Mouse (Mus musculus): ENCODE results near the gene Rictor. TPM values are rescaled to one million over a fixed set of nuclear protein-coding genes. Genes with fewer than 3 reads are reported as not detected.

Gene Rictor
- polyA plus RNA-seq (2015; fragmentation: Nextera tagmentation; extraction: Ambion mirVana), result 59.1 and 60.7 TPM in 2 replicates

- Histone ChIP-seq H3K36me3 (no peaks in the 10 kb centered on the region), H3K4me3 (peak within 1 kb of the TSS; percentile 92), H3K4me1 (peaks cover 34% of the 10 kb centered on the region), H3K27me3 (0 out of 2 replicates have a peak, but pooled peaks cover 4% of the 10 kb centered on the region), H3K9me3 (no peaks in the 10 kb centered on the region), H3K4me2 (replicated peaks) (peak within 1 kb of the TSS; percentile 95), H3K27ac (replicated peaks) (peak within 1 kb of the TSS; percentile 96), H3K9ac (replicated peaks) (peak within 1 kb of the TSS; percentile 97)
- WGBS, result under 1% methylated on average over 48 of the region's 82 CpGs
- peak; percentile 91 for ATAC-seq (replicated peaks)
Observed at GRCm38 (mm10) chr15:6707936-6708525, at the start of gene Rictor. Gene Rictor, plus strand, starts transcription at chr15:6708379.

DNA sequence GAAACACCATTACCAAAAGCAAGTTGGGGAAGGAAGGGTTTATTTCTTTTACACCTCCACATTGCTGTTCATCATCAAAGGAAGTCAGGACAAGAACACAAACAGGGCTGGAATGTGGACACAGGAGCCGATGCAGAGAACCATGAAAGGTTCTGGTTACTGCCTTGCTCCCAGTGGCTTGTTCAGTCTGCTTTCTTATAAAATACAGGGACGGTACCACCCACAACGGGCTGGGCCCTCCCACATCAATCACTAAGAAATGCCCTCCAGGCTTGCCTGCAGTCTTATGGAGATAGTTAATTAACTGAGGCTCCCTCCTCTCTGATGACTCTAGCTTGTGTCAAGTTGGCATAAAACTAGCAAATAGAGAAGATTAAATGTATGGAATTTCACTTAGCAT is 46.2 kb upstream of the Rictor start:
- no peaks in the 10 kb centered on the region for H3K4me1 ChIP-seq
- no peak overlapping the region for H3K27ac ChIP-seq (replicated peaks)
- H3K27me3 ChIP-seq, result no peaks in the 10 kb centered on the region
- H3K36me3 ChIP-seq, result no peaks in the 10 kb centered on the region
- H3K9ac ChIP-seq (replicated peaks), result no peak overlapping the region
- H3K9me3 ChIP-seq, result no peaks in the 10 kb centered on the region
- no peak for ATAC-seq (replicated peaks)
- WGBS, result 38% methylated on average over 3 of the region's 3 CpGs
- no peak overlapping the region for H3K4me2 ChIP-seq (replicated peaks)
- H3K4me3 ChIP-seq, result no peak overlapping the region

- Histone ChIP-seq H3K27ac (replicated peaks) (no peak overlapping the region), H3K9ac (replicated peaks) (no peak overlapping the region), H3K36me3 (no peaks in the 10 kb centered on the region), H3K9me3 (no peaks in the 10 kb centered on the region), H3K4me2 (replicated peaks) (no peak overlapping the region), H3K4me3 (no peak overlapping the region), H3K4me1 (no peaks in the 10 kb centered on the region), H3K27me3 (no peaks in the 10 kb centered on the region)
- ATAC-seq (replicated peaks), result no peak
- WGBS, result 58% methylated on average over 7 of the region's 7 CpGs
Observed at GRCm38 (mm10) chr15:6663991-6664390, 44.2 kb upstream of the Rictor start.

- H3K9ac ChIP-seq (replicated peaks), result no peak overlapping the region
- no peaks in the 10 kb centered on the region for H3K27me3 ChIP-seq
- no peak overlapping the region for H3K4me2 ChIP-seq (replicated peaks)
- H3K9me3 ChIP-seq, result no peaks in the 10 kb centered on the region
- ATAC-seq (replicated peaks), result no peak
- 63% methylated on average over 5 of the region's 5 CpGs for WGBS
- H3K4me3 ChIP-seq, result no peak overlapping the region
- H3K27ac ChIP-seq (replicated peaks), result no peak overlapping the region
- H3K36me3 ChIP-seq, result no peaks in the 10 kb centered on the region
- H3K4me1 ChIP-seq, result no peaks in the 10 kb centered on the region
Observed at GRCm38 (mm10) chr15:6666072-6666471, 42.1 kb upstream of the Rictor start.

- WGBS, result 56% methylated on average over 14 of the region's 14 CpGs
- H3K4me2 ChIP-seq (replicated peaks), result no peak overlapping the region
- no peak overlapping the region for H3K4me3 ChIP-seq
- H3K27me3 ChIP-seq, result no peaks in the 10 kb centered on the region
- no peaks in the 10 kb centered on the region for H3K36me3 ChIP-seq
- no peaks in the 10 kb centered on the region for H3K9me3 ChIP-seq
- H3K9ac ChIP-seq (replicated peaks), result no peak overlapping the region
- ATAC-seq (replicated peaks), result no peak
- H3K4me1 ChIP-seq, result no peaks in the 10 kb centered on the region
- H3K27ac ChIP-seq (replicated peaks), result no peak overlapping the region
Observed at GRCm38 (mm10) chr15:6668793-6669437, 39.3 kb upstream of the Rictor start.

DNA sequence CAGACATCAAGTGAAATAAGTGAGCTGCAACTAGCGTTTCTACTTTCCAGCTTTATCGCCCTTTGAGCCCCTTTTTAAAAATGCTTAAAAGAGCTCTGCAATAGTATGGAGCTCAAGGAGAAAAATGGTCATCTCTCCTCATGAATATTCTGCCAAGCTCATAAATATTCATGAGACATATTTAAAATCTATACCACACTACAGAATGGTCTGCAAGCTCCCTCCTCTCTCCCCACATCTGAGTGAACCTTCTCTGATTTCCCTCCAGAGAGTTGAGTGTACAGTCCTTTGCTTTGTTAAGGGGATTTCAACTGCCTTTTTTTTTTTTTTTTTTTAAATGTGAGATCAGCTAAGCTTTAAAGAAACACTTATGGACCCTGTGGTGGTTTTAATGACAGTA is 29.7 kb upstream of the Rictor start:
- ATAC-seq (replicated peaks), result no peak
- 55% methylated on average over 2 of the region's 2 CpGs for WGBS

GRCm38 (mm10) chr15:6702164-6702563 is 6.0 kb upstream of the Rictor start:
- no peak overlapping the region for H3K4me3 ChIP-seq
- no peak overlapping the region for H3K9ac ChIP-seq (replicated peaks)
- H3K27me3 ChIP-seq, result 0 out of 2 replicates have a peak, but pooled peaks cover 4% of the 10 kb centered on the region
- no peak overlapping the region for H3K4me2 ChIP-seq (replicated peaks)
- ATAC-seq (replicated peaks), result no peak
- no peaks in the 10 kb centered on the region for H3K36me3 ChIP-seq
- H3K4me1 ChIP-seq, result peaks cover under 1% of the 10 kb centered on the region
- 69% methylated on average over 2 of the region's 2 CpGs for WGBS
- no peak overlapping the region for H3K27ac ChIP-seq (replicated peaks)
- H3K9me3 ChIP-seq, result no peaks in the 10 kb centered on the region

More for the DNA sequence above, 29.7 kb upstream of the Rictor start:
- Histone ChIP-seq H3K4me1 (no peaks in the 10 kb centered on the region), H3K36me3 (no peaks in the 10 kb centered on the region), H3K4me3 (no peak overlapping the region), H3K9ac (replicated peaks) (no peak overlapping the region), H3K27ac (replicated peaks) (no peak overlapping the region), H3K27me3 (no peaks in the 10 kb centered on the region), H3K9me3 (no peaks in the 10 kb centered on the region), H3K4me2 (replicated peaks) (no peak overlapping the region)

- no peak overlapping the region for H3K4me2 ChIP-seq (replicated peaks)
Observed at GRCm38 (mm10) chr15:6705351-6705901, 2.8 kb upstream of the Rictor start.

GRCm38 (mm10) chr15:6707551-6707935 is 636 bp upstream of the Rictor start:
- Histone ChIP-seq H3K9me3 (no peaks in the 10 kb centered on the region), H3K9ac (replicated peaks) (peak overlapping the region; percentile 97), H3K4me1 (peaks cover 29% of the 10 kb centered on the region), H3K27ac (replicated peaks) (peak overlapping the region; percentile 96), H3K4me2 (replicated peaks) (peak overlapping the region; percentile 74), H3K36me3 (no peaks in the 10 kb centered on the region), H3K4me3 (peak overlapping the region; percentile 92), H3K27me3 (0 out of 2 replicates have a peak, but pooled peaks cover 4% of the 10 kb centered on the region)
- ATAC-seq (replicated peaks), result peak; percentile 71
- WGBS, result under 1% methylated on average over 43 of the region's 43 CpGs

More at GRCm38 (mm10) chr15:6705351-6705901, 2.8 kb upstream of the Rictor start:
- Histone ChIP-seq H3K27ac (replicated peaks) (no peak overlapping the region), H3K36me3 (no peaks in the 10 kb centered on the region), H3K27me3 (0 out of 2 replicates have a peak, but pooled peaks cover 4% of the 10 kb centered on the region), H3K4me3 (no peak overlapping the region), H3K4me1 (peaks cover 16% of the 10 kb centered on the region), H3K9ac (replicated peaks) (no peak overlapping the region), H3K9me3 (no peaks in the 10 kb centered on the region)
- ATAC-seq (replicated peaks), result no peak
- 69% methylated on average over 7 of the region's 7 CpGs for WGBS

DNA sequence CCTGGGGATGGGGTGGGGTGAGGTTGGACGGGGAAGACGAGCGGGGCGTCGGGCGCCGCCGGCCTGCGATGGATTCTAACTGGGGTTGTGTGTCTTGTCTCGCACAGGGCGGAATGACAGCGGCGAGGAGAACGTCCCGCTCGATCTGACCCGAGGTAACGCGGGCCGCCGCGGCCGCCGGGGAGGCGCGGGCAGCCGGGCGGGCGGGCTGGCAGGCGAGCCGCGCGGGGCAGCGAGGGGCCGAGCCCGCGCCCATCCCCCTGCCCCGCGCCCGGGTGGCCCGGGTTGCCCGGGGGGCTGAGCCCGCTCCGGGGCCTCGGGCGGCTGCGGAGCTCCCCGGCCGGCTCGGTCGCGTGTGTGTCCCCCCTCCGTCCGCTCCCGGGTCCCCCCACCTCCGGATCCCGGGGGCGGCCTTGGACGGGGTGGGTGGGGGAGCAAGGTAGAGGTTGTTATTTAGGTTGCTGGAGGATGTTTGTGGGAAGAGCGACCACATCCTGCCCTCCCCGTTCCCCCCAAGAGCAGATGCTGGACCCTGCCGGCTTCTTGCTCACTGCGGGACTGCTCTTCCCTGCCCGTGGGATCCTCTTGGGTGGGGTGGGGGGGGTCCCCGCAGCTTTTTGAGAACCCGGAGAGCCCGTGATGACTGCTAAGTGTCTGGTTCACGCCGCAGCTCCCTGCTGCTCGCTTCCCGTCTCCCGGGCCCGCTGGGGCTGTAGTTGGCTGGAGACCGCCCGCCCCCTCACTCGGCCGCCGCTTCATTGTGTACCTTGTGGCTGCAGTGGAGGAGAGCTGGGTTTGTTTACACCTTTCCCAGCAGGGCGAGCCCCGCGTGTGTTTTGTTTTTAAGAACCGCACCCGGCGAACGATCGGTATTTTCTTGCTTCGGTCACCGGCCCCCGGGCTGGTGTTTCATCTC is 605 bp downstream of the Rictor start:
- Histone ChIP-seq H3K27me3 (0 out of 2 replicates have a peak, but pooled peaks cover 4% of the 10 kb centered on the region), H3K9me3 (no peaks in the 10 kb centered on the region), H3K27ac (replicated peaks) (peak overlapping the region; percentile 96), H3K4me1 (peaks cover 41% of the 10 kb centered on the region), H3K36me3 (no peaks in the 10 kb centered on the region), H3K9ac (replicated peaks) (peak overlapping the region; percentile 97), H3K4me2 (replicated peaks) (peak overlapping the region; percentile 95), H3K4me3 (peak overlapping the region; percentile 92)
- WGBS, result under 1% methylated on average over 86 of the region's 89 CpGs
- peak; percentile 86 for ATAC-seq (replicated peaks)

DNA sequence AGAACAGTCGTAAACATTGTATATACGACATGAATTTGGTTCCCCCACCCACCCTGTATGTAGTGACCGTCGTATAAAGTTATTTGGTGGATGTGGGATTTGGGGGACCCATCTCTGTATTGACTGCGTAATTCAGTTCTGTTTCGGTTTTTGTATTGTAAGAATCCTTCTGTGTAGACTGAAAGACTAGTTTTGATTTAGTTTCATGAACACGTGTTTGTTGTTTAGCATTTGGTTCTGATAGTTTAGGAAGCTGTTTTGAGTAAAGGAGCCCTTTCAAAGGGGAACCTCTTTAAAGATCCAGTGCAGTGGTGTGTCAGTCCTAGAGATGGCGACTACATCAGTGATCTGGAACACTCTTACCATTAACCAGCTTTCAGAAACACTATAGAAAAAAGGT is 1.4 kb downstream of the Rictor start:
- WGBS, result 18% methylated on average over 8 of the region's 8 CpGs
- no peaks in the 10 kb centered on the region for H3K9me3 ChIP-seq
- 0 out of 2 replicates have a peak overlapping the region, but pooled peaks have one; percentile 96 for H3K27ac ChIP-seq (replicated peaks)
- peak overlapping the region; percentile 92 for H3K4me3 ChIP-seq
- H3K4me2 ChIP-seq (replicated peaks), result peak overlapping the region; percentile 95
- peaks cover 46% of the 10 kb centered on the region for H3K4me1 ChIP-seq
- 0 out of 2 replicates have a peak, but pooled peaks cover 4% of the 10 kb centered on the region for H3K27me3 ChIP-seq
- H3K9ac ChIP-seq (replicated peaks), result peak overlapping the region; percentile 97
- no peak for ATAC-seq (replicated peaks)
- no peaks in the 10 kb centered on the region for H3K36me3 ChIP-seq

Measured in forebrain, embryonic 15.5 days (tissue).